Mouse (Mus musculus): ENCODE measurements around the gene H2afj. TPM values are rescaled to one million over a fixed set of nuclear protein-coding genes. Genes with fewer than 3 reads are reported as not detected.
A peak's percentile ranks its signal among the peaks of the same experiment; 100 is the strongest.

Gene H2afj
- total and polyA plus RNA-seq, 3 experiments: 17.4 to 479 (median 84.6) TPM

DNA sequence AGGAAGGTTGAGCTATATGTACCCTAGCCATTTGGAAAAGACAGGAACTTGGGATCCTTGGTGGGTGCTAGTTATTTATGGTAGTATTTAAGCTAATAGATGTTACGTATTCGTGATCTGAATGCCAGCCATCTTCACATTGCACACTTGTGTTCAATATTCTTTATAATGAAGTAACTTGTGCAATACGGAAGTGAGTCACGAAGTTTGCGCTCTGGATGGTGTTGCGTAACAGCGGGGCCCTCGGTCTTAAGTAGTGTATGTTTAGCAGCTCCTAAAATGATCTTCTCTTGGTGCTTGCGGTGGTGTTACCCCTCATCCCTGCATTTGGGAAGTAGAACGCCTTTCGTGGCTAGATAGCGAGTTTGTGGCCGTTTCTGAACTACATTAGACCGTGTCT, 1.0 kb downstream of the H2afj start:
- peak; percentile 48 for DNase-seq (ENCODE audit: low spot score)
- H3K27me3 ChIP-seq (ENCODE audit: insufficient read depth, low read length): no peaks in the 10 kb centered on the region
- H3K4me3 ChIP-seq (ENCODE audit: low read depth, low read length): peak overlapping the region; percentile 81
- no peaks in the 10 kb centered on the region for H3K9me3 ChIP-seq (replicated peaks)
- peaks cover 43% of the 10 kb centered on the region for H3K36me3 ChIP-seq (replicated peaks)
- peak; percentile 36 for ATAC-seq (ENCODE audit: extremely low read depth, insufficient number of reproducible peaks, low FRiP score, poor library complexity, severe bottlenecking)
- H3K4me1 ChIP-seq (ENCODE audit: insufficient read depth, low read depth, low read length): peaks cover 48% of the 10 kb centered on the region
- TF ChIP-seq GATA1 (IDR thresholded peaks at IDR 0.05; ENCODE audit: borderline replicate concordance, low read length): no peak
- no peak for TF ChIP-seq TAL1 (conservative IDR thresholded peaks at IDR 0.05; ENCODE audit: low read depth, low read length)
- TF ChIP-seq GATA2 (IDR thresholded peaks at IDR 0.05; ENCODE audit: borderline replicate concordance, low read depth, low read length): no peak
- no peak for TF ChIP-seq CTCF (IDR thresholded peaks at IDR 0.05; ENCODE audit: low read depth, low read length)
- TF ChIP-seq POLR2AphosphoS5 (IDR thresholded peaks at IDR 0.05; ENCODE audit: insufficient replicate concordance, low read depth, low read length): no peak

DNA sequence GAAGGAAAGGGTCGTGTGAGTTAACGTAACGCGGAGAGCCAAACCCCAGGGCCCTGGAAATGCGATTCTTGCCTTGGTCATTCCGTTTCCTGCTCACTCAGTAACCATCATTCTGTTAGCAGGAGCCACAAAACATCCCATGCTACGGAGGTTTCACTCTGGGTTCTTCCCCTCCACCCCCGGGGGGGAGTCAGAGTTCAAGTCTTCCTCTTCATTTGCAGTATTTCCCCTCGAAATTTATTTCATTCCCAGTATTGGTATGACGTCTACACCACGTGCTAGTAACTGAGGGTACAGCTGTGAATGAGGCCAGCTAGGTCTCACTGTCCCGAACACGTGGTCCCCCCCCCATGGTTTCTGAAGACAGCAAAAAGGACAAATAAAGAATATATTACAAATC, 1.6 kb downstream of the H2afj start:
- Histone ChIP-seq H3K4me3 (ENCODE audit: low read depth, low read length) (peak overlapping the region; percentile 81), H3K27me3 (ENCODE audit: insufficient read depth, low read length) (no peaks in the 10 kb centered on the region), H3K36me3 (replicated peaks) (peaks cover 49% of the 10 kb centered on the region), H3K9me3 (replicated peaks) (no peaks in the 10 kb centered on the region), H3K4me1 (ENCODE audit: insufficient read depth, low read depth, low read length) (peaks cover 52% of the 10 kb centered on the region)
- TF ChIP-seq GATA1 (IDR thresholded peaks at IDR 0.05; ENCODE audit: borderline replicate concordance, low read length) (no peak), TAL1 (conservative IDR thresholded peaks at IDR 0.05; ENCODE audit: low read depth, low read length) (no peak), POLR2AphosphoS5 (IDR thresholded peaks at IDR 0.05; ENCODE audit: insufficient replicate concordance, low read depth, low read length) (no peak), CTCF (IDR thresholded peaks at IDR 0.05; ENCODE audit: low read depth, low read length) (no peak), GATA2 (IDR thresholded peaks at IDR 0.05; ENCODE audit: borderline replicate concordance, low read depth, low read length) (no peak)
- ATAC-seq (ENCODE audit: extremely low read depth, insufficient number of reproducible peaks, low FRiP score, poor library complexity, severe bottlenecking): no peak
- no peak for DNase-seq (ENCODE audit: low spot score)

DNA sequence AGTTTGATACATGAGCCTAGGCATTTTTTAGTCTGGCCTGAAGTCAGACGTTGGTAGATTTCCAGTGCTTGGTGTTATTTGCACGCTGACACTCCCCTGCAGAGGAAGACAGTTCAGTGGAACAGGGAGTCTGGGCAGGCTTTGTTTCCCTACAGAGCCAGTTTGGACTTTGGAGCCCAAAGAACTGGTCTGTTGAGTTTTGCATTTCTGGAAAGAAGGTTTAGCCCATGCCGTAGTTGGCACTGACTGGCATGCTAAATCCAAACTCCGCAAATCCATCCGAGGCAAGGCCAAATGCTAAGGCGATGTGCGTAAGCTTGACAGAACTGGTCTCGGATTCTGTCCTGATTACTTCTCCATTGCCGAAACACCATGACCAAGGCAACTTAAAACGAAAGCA, 3.2 kb downstream of the H2afj start:
- Histone ChIP-seq H3K27me3 (ENCODE audit: insufficient read depth, low read length) (no peaks in the 10 kb centered on the region), H3K4me1 (ENCODE audit: insufficient read depth, low read depth, low read length) (peaks cover 51% of the 10 kb centered on the region), H3K4me3 (ENCODE audit: low read depth, low read length) (no peak overlapping the region), H3K9me3 (replicated peaks) (no peaks in the 10 kb centered on the region), H3K36me3 (replicated peaks) (peaks cover 63% of the 10 kb centered on the region)
- TF ChIP-seq CTCF (IDR thresholded peaks at IDR 0.05; ENCODE audit: low read depth, low read length) (no peak), POLR2AphosphoS5 (IDR thresholded peaks at IDR 0.05; ENCODE audit: insufficient replicate concordance, low read depth, low read length) (0 out of 2 replicates have a peak, but pooled peaks have one; percentile 74)
- no peak for DNase-seq (ENCODE audit: low spot score)
- ATAC-seq (ENCODE audit: extremely low read depth, insufficient number of reproducible peaks, low FRiP score, poor library complexity, severe bottlenecking): no peak

DNA sequence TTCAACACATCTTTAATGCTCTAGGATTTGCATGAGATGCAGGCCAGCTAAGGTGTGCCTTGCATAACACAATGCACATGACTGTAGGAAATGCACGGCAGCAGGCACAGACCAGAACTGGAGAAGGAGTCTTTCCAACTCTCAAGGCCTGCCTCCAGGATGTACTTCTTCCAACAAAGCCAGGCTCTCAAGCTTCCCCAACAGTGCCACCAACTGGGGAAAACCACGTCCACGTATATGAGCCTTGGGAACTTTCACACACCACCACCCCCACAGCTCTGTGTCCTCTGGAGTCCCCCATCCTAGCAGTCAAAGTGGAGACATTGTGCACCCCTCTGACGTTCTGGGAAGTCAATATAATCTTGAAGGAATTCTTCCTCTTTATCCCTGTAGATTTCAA, 5.1 kb downstream of the H2afj start:
- ATAC-seq (ENCODE audit: extremely low read depth, insufficient number of reproducible peaks, low FRiP score, poor library complexity, severe bottlenecking): no peak
- peaks cover 42% of the 10 kb centered on the region for H3K4me1 ChIP-seq (ENCODE audit: insufficient read depth, low read depth, low read length)
- H3K36me3 ChIP-seq (replicated peaks): peaks cover 80% of the 10 kb centered on the region
- TF ChIP-seq GATA1 (IDR thresholded peaks at IDR 0.05; ENCODE audit: borderline replicate concordance, low read length): no peak
- DNase-seq (ENCODE audit: low spot score): no peak
- H3K27me3 ChIP-seq (ENCODE audit: insufficient read depth, low read length): no peaks in the 10 kb centered on the region
- H3K4me3 ChIP-seq (ENCODE audit: low read depth, low read length): no peak overlapping the region
- no peaks in the 10 kb centered on the region for H3K9me3 ChIP-seq (replicated peaks)

DNA sequence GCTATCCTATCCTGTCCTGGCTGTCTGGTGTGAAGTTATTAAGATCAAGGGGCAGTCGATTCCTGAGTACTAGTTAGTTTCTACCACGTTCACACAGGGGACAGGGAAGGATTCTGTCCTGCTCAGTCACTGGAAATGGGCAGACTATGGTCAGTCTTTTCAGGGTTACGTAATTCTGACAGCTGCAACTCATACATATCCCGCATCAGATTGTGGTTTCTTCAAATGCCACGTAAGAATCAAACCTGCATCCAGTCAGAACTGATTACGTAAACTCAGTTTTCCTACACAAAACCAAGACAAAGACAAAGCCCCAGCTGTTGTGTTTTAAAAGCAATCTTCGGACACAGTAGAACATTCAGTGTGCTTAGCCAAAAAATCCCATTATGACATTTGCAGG, 7.3 kb downstream of the H2afj start:
- TF ChIP-seq GATA2 (IDR thresholded peaks at IDR 0.05; ENCODE audit: borderline replicate concordance, low read depth, low read length): no peak
- no peak for TF ChIP-seq TAL1 (conservative IDR thresholded peaks at IDR 0.05; ENCODE audit: low read depth, low read length)
- TF ChIP-seq GATA1 (IDR thresholded peaks at IDR 0.05; ENCODE audit: borderline replicate concordance, low read length): no peak
- no peak for TF ChIP-seq POLR2AphosphoS5 (IDR thresholded peaks at IDR 0.05; ENCODE audit: insufficient replicate concordance, low read depth, low read length)
- TF ChIP-seq CTCF (IDR thresholded peaks at IDR 0.05; ENCODE audit: low read depth, low read length): no peak
- Histone ChIP-seq H3K9me3 (replicated peaks) (no peaks in the 10 kb centered on the region), H3K4me3 (ENCODE audit: low read depth, low read length) (no peak overlapping the region), H3K36me3 (replicated peaks) (peaks cover 93% of the 10 kb centered on the region), H3K27me3 (ENCODE audit: insufficient read depth, low read length) (no peaks in the 10 kb centered on the region), H3K4me1 (ENCODE audit: insufficient read depth, low read depth, low read length) (peaks cover 41% of the 10 kb centered on the region)
- no peak for ATAC-seq (ENCODE audit: extremely low read depth, insufficient number of reproducible peaks, low FRiP score, poor library complexity, severe bottlenecking)
- DNase-seq (ENCODE audit: low spot score): no peak

DNA sequence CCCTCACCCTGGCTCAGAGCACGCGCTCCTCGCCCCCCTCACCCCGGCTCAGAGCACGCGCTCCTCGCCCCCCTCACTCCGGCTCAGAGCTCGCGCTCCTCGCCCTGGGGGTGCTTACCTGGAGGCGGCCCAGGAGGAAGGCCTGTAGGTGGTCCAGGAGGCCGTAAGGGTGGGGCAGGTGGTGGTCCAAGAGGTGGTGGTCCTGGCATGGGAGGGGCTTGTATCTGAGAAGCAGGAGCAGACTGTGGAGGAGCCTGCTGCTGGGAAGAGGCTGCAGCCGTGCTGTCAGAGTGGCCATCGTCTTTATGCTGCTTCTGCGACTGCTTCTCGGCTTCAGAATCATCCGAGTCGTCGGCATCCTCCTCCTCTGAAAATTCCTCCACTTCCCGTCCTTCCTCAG, 8.8 kb downstream of the H2afj start:
- TF ChIP-seq GATA1 (IDR thresholded peaks at IDR 0.05; ENCODE audit: borderline replicate concordance, low read length): no peak
- TF ChIP-seq CTCF (IDR thresholded peaks at IDR 0.05; ENCODE audit: low read depth, low read length): no peak
- TF ChIP-seq POLR2AphosphoS5 (IDR thresholded peaks at IDR 0.05; ENCODE audit: insufficient replicate concordance, low read depth, low read length): no peak
- TF ChIP-seq TAL1 (conservative IDR thresholded peaks at IDR 0.05; ENCODE audit: low read depth, low read length): no peak
- no peak for TF ChIP-seq GATA2 (IDR thresholded peaks at IDR 0.05; ENCODE audit: borderline replicate concordance, low read depth, low read length)

DNA sequence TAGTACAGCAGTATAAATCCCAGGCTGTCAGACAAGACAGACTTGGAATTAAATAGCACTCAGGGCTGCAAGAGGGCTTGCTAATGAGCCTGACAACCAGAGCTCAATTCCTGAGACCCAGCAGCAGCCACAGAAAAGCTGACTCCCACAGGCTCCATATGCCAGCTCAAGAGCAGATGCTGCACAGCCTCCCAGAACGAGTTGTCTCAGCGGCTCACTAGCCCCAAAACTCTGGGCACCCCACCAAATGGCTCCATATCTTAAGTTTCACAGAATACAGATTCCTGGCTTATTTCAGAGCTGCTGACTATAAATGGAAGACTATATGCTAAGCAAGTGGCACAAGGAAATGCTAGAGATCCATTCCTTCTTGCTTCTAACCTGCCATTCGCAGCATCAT, 9.5 kb downstream of the H2afj start:
- no peak for ATAC-seq (ENCODE audit: extremely low read depth, insufficient number of reproducible peaks, low FRiP score, poor library complexity, severe bottlenecking)
- Histone ChIP-seq H3K4me3 (ENCODE audit: low read depth, low read length) (no peak overlapping the region), H3K4me1 (ENCODE audit: insufficient read depth, low read depth, low read length) (peaks cover 51% of the 10 kb centered on the region), H3K9me3 (replicated peaks) (no peaks in the 10 kb centered on the region), H3K36me3 (replicated peaks) (peaks cover 94% of the 10 kb centered on the region), H3K27me3 (ENCODE audit: insufficient read depth, low read length) (no peaks in the 10 kb centered on the region)
- TF ChIP-seq TAL1 (conservative IDR thresholded peaks at IDR 0.05; ENCODE audit: low read depth, low read length) (no peak), POLR2AphosphoS5 (IDR thresholded peaks at IDR 0.05; ENCODE audit: insufficient replicate concordance, low read depth, low read length) (no peak), GATA1 (IDR thresholded peaks at IDR 0.05; ENCODE audit: borderline replicate concordance, low read length) (no peak), CTCF (IDR thresholded peaks at IDR 0.05; ENCODE audit: low read depth, low read length) (no peak), GATA2 (IDR thresholded peaks at IDR 0.05; ENCODE audit: borderline replicate concordance, low read depth, low read length) (no peak)
- DNase-seq (ENCODE audit: low spot score): no peak

More for the DNA sequence above, 8.8 kb downstream of the H2afj start:
- peaks cover 44% of the 10 kb centered on the region for H3K4me1 ChIP-seq (ENCODE audit: insufficient read depth, low read depth, low read length)
- no peaks in the 10 kb centered on the region for H3K27me3 ChIP-seq (ENCODE audit: insufficient read depth, low read length)
- DNase-seq (ENCODE audit: low spot score) (no peak), ATAC-seq (ENCODE audit: extremely low read depth, insufficient number of reproducible peaks, low FRiP score, poor library complexity, severe bottlenecking) (no peak)
- H3K36me3 ChIP-seq (replicated peaks): peaks cover 93% of the 10 kb centered on the region
- no peaks in the 10 kb centered on the region for H3K9me3 ChIP-seq (replicated peaks)
- no peak overlapping the region for H3K4me3 ChIP-seq (ENCODE audit: low read depth, low read length)

Data from G1E (cell line).